Mouse (Mus musculus) hematopoietic multipotent progenitor cell, adult 10-12 weeks (in vitro differentiated cells): ENCODE data around the gene Chmp5. TPM values are rescaled to one million over a fixed set of nuclear protein-coding genes. Genes with fewer than 3 reads are reported as not detected.

Source experiments
- polyA plus RNA-seq: library from polyadenylated mRNA; stranded (reverse); fragments of >175 nt; gene quantifications from 2 replicates; pipeline ENCODE4 v1.2.3, GENCODE M21; 2012; ENCODE audit warnings: low replicate concordance

Gene Chmp5
- polyA plus RNA-seq = 6.9 and 8.3 TPM in 2 replicates

DNA sequence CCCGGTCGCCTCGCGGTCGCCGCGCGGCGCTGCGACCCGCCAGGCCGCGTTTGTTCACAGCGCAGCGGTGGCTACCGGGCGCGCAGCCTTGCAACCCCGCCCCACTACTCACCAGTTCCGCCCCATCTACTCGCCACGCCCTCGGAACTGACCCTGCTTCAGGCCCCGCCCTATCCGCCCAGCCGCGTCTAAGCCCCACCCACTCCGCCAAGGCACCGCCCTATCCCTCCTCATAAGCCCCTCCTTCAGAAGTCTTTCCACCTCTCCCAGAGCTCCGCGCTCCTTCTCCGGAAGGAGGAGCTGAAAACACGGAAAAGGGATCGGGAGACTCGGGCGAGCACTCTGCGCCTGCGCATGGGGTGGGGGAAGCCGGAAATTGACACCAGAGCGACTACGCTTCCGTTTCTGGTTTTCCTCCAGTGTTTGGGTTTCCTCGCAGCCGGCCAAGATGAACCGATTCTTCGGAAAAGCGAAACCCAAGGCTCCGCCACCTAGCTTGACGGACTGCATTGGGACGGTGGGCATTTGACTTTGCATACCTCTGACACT, at the start of gene Chmp5, which contains the start of gene Bag1:
Chmp5 (plus strand) TSS at position 248 of the 549 bp plus-strand sequence.
Bag1 (minus strand) TSS at position 135 of the 549 bp plus-strand sequence.

DNA sequence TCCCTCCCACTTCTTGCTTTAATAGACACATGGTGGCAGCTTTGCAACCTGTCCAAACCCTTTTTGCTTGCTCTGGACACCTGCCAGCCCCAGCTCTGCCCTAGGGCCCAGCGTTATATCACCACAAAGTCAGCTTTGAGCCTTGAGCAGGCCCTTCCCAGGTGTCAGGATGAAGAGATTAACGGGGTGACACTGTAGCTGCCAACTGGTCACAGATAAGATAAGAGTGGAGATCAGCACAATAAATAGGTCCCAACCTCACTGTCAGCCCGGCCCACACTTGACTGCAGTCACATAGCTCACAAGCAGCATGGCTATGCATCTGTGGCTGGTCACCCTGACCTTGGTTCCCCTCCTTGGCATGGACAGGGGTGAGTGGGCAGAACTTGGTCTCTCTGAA, 28.4 kb upstream of the Chmp5 start, which contains the start of gene Spink4:
Spink4 (plus strand) TSS at position 268 of the 400 bp plus-strand sequence.

DNA sequence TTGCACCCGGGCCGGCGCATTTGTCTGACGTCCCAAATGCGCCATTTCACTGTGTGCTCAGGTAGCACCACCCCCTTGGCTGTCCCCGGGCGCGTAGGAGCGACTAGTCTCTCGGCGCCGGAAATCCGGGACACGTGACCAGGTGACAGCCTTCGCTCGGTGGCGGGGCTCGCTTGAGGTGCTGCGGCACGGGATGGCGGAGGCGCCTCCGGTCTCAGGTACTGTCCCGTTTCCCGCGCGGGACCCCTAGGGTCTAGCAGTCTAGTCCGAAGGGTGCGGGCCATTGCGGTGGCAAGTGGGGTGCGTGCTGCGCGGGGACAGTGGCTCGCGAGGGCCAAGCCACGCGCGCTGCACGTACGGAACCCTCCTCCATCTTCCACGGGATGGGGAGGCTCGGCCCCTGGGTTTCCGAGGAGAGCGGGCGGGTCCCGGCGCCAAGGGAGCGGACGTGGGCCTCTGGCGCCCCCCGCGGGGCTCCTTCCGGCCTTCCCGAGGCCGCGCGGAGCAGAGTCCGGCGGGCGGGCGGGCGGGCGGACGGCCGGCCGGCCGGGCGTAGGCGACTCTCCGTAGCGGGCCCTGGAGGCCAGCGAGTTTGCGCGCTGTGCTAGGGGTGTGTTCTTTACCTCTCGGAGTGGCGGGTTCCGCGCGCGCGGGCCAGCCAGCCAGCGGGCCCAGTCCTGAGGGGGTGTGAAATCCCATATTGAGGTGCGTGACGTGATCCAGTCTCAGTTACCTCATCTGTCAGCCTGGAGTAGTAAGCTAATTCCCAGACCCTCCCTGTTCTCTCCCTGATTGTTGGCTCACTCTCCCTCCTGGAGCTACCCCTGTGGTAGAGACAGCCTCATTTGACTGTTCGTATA, 22.9 kb downstream of the Chmp5 start, which contains the start of gene Nfx1:
Nfx1 (plus strand) TSS at position 65 of the 860 bp plus-strand sequence.

Other genes starting within 250 kb of the Chmp5 start
- 1.5 and 6.8 TPM in 2 replicates for gene Aptx, start 245.2 kb upstream of the Chmp5 start, polyA plus RNA-seq
- 24.6 and 88.9 TPM in 2 replicates for gene Dnaja1, start 226.3 kb upstream of the Chmp5 start, polyA plus RNA-seq
- 5.3 and 5.6 TPM in 2 replicates for gene Smu1, start 190.5 kb upstream of the Chmp5 start, polyA plus RNA-seq
- 47.9 and 157 TPM in 2 replicates for gene B4galt1, start 94.4 kb upstream of the Chmp5 start, polyA plus RNA-seq
- gene Spink4, start 28.4 kb upstream of the Chmp5 start, polyA plus RNA-seq = not detected in 2 replicates
- 141 and 280 TPM in 2 replicates for gene Bag1, start 113 bp upstream of the Chmp5 start, polyA plus RNA-seq
- 17.9 and 21.0 TPM in 2 replicates for gene Nfx1, start 22.5 kb downstream of the Chmp5 start, polyA plus RNA-seq
- gene Aqp7, start 99.7 kb downstream of the Chmp5 start, polyA plus RNA-seq = not detected in 2 replicates
- 0.88 and 3.4 TPM in 2 replicates for gene Aqp3, start 149.8 kb downstream of the Chmp5 start, polyA plus RNA-seq
- gene Nol6, start 176.0 kb downstream of the Chmp5 start, polyA plus RNA-seq = 48.4 and 53.7 TPM in 2 replicates
- gene Ube2r2, start 187.3 kb downstream of the Chmp5 start, polyA plus RNA-seq = 39.5 and 49.9 TPM in 2 replicates